Comparison of ENCODE assay signal across 18 mouse cellular contexts in genomic region chr9:52093108-52093507, GRCm38 (mm10). TPM values are rescaled to one million over a fixed set of nuclear protein-coding genes. Genes with fewer than 3 reads are reported as not detected.
DNase-seq lines count a peak whose midpoint lies in the region; ATAC-seq and TF ChIP-seq lines count a peak whose summit lies in the region.
"Had no signal": no experiment of that assay in that cellular context is flagged by ENCODE, and none has a peak within 500 bp of the region (broad histone marks: within the 10 kb centered on the region; RNA-seq: fewer than 3 reads in every experiment).

No protein-coding gene starts in this region.

- no peak for TF ChIP-seq EP300 in liver, embryonic 14.5 days (IDR thresholded peaks at IDR 0.05; ENCODE audit: low read depth)

- H3K4me1 ChIP-seq in heart, embryonic 16.5 days (ENCODE audit: control insufficient read depth, insufficient read depth, low read length): peaks cover 21% of the 10 kb centered on the region
- H3K4me1 ChIP-seq in brown adipose tissue, adult 24 weeks (ENCODE audit: control insufficient read depth, insufficient read depth, insufficient read length, low read length): peaks cover 15% of the 10 kb centered on the region
- H3K4me1 ChIP-seq in liver, embryonic 14.5 days (replicated peaks; ENCODE audit: control insufficient read depth in 2 of 2, insufficient read depth in 2 of 2, low read length in 1 of 2): peaks cover 0 to 6% of the 10 kb centered on the region in 2 experiments; a peak in 2 of 4 replicates
- peaks cover 12% of the 10 kb centered on the region for H3K4me1 ChIP-seq in forebrain, embryonic 10.5 days
- H3K4me1 ChIP-seq: embryonic facial prominence, embryonic 13.5 days had no signal

- ATAC-seq in heart, embryonic 16.5 days (replicated peaks; ENCODE audit: extremely low read depth, insufficient read depth, low FRiP score): 0 out of 2 replicates have a peak, but pooled peaks have one; percentile 38
- ATAC-seq in liver, embryonic 14.5 days (ENCODE audit: insufficient read depth): peak; percentile 62; the same call in 1 of the 2 replicates
- ATAC-seq: activated CD4-positive, CD25-positive, alpha-beta regulatory T cell, adult 4 months; forebrain, embryonic 14.5 days; intestine, postnatal 0 days had no signal

- no peak overlapping the region for H3K4me3 ChIP-seq in heart, embryonic 16.5 days (ENCODE audit: low read length)
- no peak overlapping the region for H3K4me3 ChIP-seq in brown adipose tissue, adult 24 weeks (ENCODE audit: insufficient read depth, low read depth, low read length)
- no peak overlapping the region for H3K4me3 ChIP-seq in liver, embryonic 14.5 days (ENCODE audit: insufficient read depth in 1 of 2, low read depth in 2 of 2, low read length in 2 of 2)
- H3K4me3 ChIP-seq in forebrain, embryonic 10.5 days: no peak overlapping the region
- H3K4me3 ChIP-seq: embryonic facial prominence, embryonic 13.5 days; hindbrain, embryonic 10.5 days; layer of hippocampus, adult 2 months; midbrain, embryonic 10.5 days had no signal

- no peak overlapping the region for H3K4me2 ChIP-seq in heart, embryonic 16.5 days (ENCODE audit: low read depth, low read length)
- H3K4me2 ChIP-seq in liver, embryonic 14.5 days (ENCODE audit: low read depth): no peak overlapping the region
- H3K4me2 ChIP-seq: embryonic facial prominence, embryonic 13.5 days had no signal

- DNase-seq in heart, adult 18-20 months: no peak
- peak; percentile 67 for DNase-seq in 416B (ENCODE audit: low read depth)
- DNase-seq in liver, embryonic 14.5 days (ENCODE audit: low read depth in 3 of 3, low spot score in 3 of 3): no peak
- DNase-seq in forebrain, embryonic 10.5 days (ENCODE audit: extremely low spot score, low spot score): no peak
- DNase-seq in left cerebral cortex, adult 11 months (ENCODE audit: low spot score): no peak
- DNase-seq in left cerebral cortex, postnatal 14 days (ENCODE audit: low spot score in 2 of 2): no peak
- DNase-seq: adrenal gland, postnatal 36 days; lung, adult 18-20 months; right cerebral cortex, postnatal 4 days had no signal

- no peaks in the 10 kb centered on the region for H3K27me3 ChIP-seq in heart, embryonic 16.5 days (ENCODE audit: control insufficient read depth, insufficient read depth, low read length)
- no peaks in the 10 kb centered on the region for H3K27me3 ChIP-seq in liver, embryonic 14.5 days (ENCODE audit: control insufficient read depth, insufficient read depth, low read length)
- H3K27me3 ChIP-seq in forebrain, embryonic 10.5 days (ENCODE audit: poor library complexity, severe bottlenecking): no peaks in the 10 kb centered on the region
- H3K27me3 ChIP-seq: embryonic facial prominence, embryonic 13.5 days had no signal

- no peaks in the 10 kb centered on the region for H3K9me3 ChIP-seq in heart, embryonic 16.5 days (replicated peaks; ENCODE audit: control insufficient read depth, low read length)
- H3K9me3 ChIP-seq in liver, embryonic 14.5 days (ENCODE audit: control insufficient read depth, low read length): no peaks in the 10 kb centered on the region
- no peaks in the 10 kb centered on the region for H3K9me3 ChIP-seq in forebrain, embryonic 10.5 days
- H3K9me3 ChIP-seq: embryonic facial prominence, embryonic 13.5 days; hindbrain, embryonic 10.5 days; midbrain, embryonic 10.5 days had no signal

- 28% methylated on average over 8 of the region's 8 CpGs for WGBS in heart, embryonic 16.5 days
- 22% methylated on average over 8 of the region's 8 CpGs for WGBS in liver, embryonic 14.5 days (ENCODE audit: insufficient replicate concordance)
- 77% methylated on average over 8 of the region's 8 CpGs for WGBS in forebrain, embryonic 10.5 days

- H3K36me3 ChIP-seq in heart, embryonic 16.5 days (ENCODE audit: control insufficient read depth, insufficient read depth): peaks cover 10% of the 10 kb centered on the region; the same call in 1 of the 2 replicates
- H3K36me3 ChIP-seq in liver, embryonic 14.5 days (replicated peaks; ENCODE audit: control insufficient read depth, insufficient read depth, low read depth): no peaks in the 10 kb centered on the region
- peaks cover 42% of the 10 kb centered on the region for H3K36me3 ChIP-seq in forebrain, embryonic 10.5 days (replicated peaks)

- TF ChIP-seq CTCF in liver, embryonic 14.5 days (IDR thresholded peaks at IDR 0.05; ENCODE audit: low read depth): no peak

- intact Hi-C loops in left cerebral cortex, postnatal 14 days (cut with DNase I): no loop called here

- H3K9ac ChIP-seq in heart, embryonic 16.5 days (ENCODE audit: low read length): 0 out of 2 replicates have a peak overlapping the region, but pooled peaks have one; percentile 7
- H3K9ac ChIP-seq in liver, embryonic 14.5 days (replicated peaks): no peak overlapping the region
- H3K9ac ChIP-seq: embryonic facial prominence, embryonic 13.5 days had no signal

- H3K27ac ChIP-seq in heart, embryonic 16.5 days (ENCODE audit: low read length): no peak overlapping the region
- peak overlapping the region; percentile 79 for H3K27ac ChIP-seq in brown adipose tissue, adult 24 weeks (replicated peaks; ENCODE audit: low read depth, low read length)
- no peak overlapping the region for H3K27ac ChIP-seq in liver, embryonic 14.5 days
- no peak overlapping the region for H3K27ac ChIP-seq in forebrain, embryonic 10.5 days
- H3K27ac ChIP-seq: embryonic facial prominence, embryonic 13.5 days; hindbrain, embryonic 10.5 days; layer of hippocampus, adult 2 months; midbrain, embryonic 10.5 days had no signal

RNA-seq across cellular contexts. Expression of gene Rdx, which starts 46.1 kb away (rescaled TPM):
- 86.2 and 97.5 TPM in 2 replicates for polyA plus RNA-seq in heart, embryonic 16.5 days (2015; fragmentation: Nextera tagmentation; extraction: Ambion mirVana)
- total RNA-seq in heart, adult 18-20 months (2021): 10 to 100 TPM; 88.4 to 91.8 TPM
- 57.0 and 62.5 TPM in 2 replicates for polyA plus RNA-seq in brown adipose tissue, adult 24 weeks (2012; ENCODE audit: insufficient read depth, insufficient read length, missing spikeins)
- 18.2 and 28.0 TPM in 2 replicates for polyA plus RNA-seq in liver, embryonic 14.5 days (2012; rRNA removed)
- 69.6 and 72.5 TPM in 2 replicates for polyA plus RNA-seq in liver, embryonic 14.5 days (2014; fragmentation: Nextera tagmentation; extraction: Ambion mirVana)
- polyA plus RNA-seq in forebrain, embryonic 10.5 days (2016; fragmentation: Nextera tagmentation; extraction: Ambion mirVana): 145 and 156 TPM in 2 replicates
- total RNA-seq in left cerebral cortex, postnatal 14 days (2021): 10 to 100 TPM; 42.7 to 52.9 TPM
